Mouse (Mus musculus) liver, embryonic 16.5 days (tissue): ENCODE results near the gene Il5ra. TPM values are rescaled to one million over a fixed set of nuclear protein-coding genes. Genes with fewer than 3 reads are reported as not detected.

Experiments used
- ATAC-seq: fragments of 200-750 bp; cut with Nextera tagmentation; 2 replicates; pipeline ENCODE4 v1.8.0; 2017; ENCODE audit warnings: low read depth, mild to moderate bottlenecking, moderate number of reproducible peaks, moderate library complexity
- H3K27ac ChIP-seq: fragments of 300-500 bp; sonication (generic); 2 replicates; pipeline ENCODE4 v1.5.1; 2014; ENCODE audit warnings: mild to moderate bottlenecking, low read length
- H3K27me3 ChIP-seq: fragments of 300-500 bp; sonication (generic); 2 replicates; pipeline ENCODE4 v1.6.1; 2014; ENCODE audit warnings: low read depth, low read length, mixed read lengths; ENCODE audit not compliant: control insufficient read depth, insufficient read depth
- H3K36me3 ChIP-seq: fragments of 300-500 bp; sonication (generic); 2 replicates; pipeline ENCODE4 v1.6.1; 2014; ENCODE audit warnings: mild to moderate bottlenecking; ENCODE audit not compliant: control insufficient read depth, insufficient read depth
- H3K4me1 ChIP-seq: fragments of 300-500 bp; sonication (generic); 2 replicates; pipeline ENCODE4 v1.6.1; 2014; ENCODE audit warnings: low read depth, low read length, mixed read lengths; ENCODE audit not compliant: control insufficient read depth
- H3K4me2 ChIP-seq: fragments of 300-500 bp; sonication (generic); 2 replicates; pipeline ENCODE4 v1.6.1; 2014; ENCODE audit warnings: low read depth, low read length, mixed read lengths
- H3K4me3 ChIP-seq: fragments of 300-500 bp; sonication (generic); 2 replicates; pipeline ENCODE4 v1.5.1; 2014; ENCODE audit warnings: low read depth, mild to moderate bottlenecking, low read length
- H3K9ac ChIP-seq: fragments of 300-500 bp; sonication (generic); 2 replicates; pipeline ENCODE4 v1.6.1; 2014; ENCODE audit warnings: low read depth, low read length
- H3K9me3 ChIP-seq: fragments of 300-500 bp; sonication (generic); replicated peaks from 2 replicates; pipeline ENCODE4 v1.6.1; 2016; ENCODE audit warnings: low read length; ENCODE audit not compliant: control insufficient read depth
- WGBS: fragments of 180-500 bp; shearing (Covaris S2); extraction: QIAGEN DNeasy Blood & Tissue Kit; methylation state at CpG from one replicate; pipeline ENCODE4 v1.1.7; 2014; ENCODE audit not compliant: insufficient replicate concordance; 5-methylcytosine and 5-hydroxymethylcytosine counted together
- polyA plus RNA-seq: library from polyadenylated mRNA; unstranded; fragments of >200 nt; fragmentation: Nextera tagmentation; extraction: Ambion mirVana; gene quantifications from 2 replicates; pipeline ENCODE4 v1.2.1, GENCODE M21; 2015

Il5ra gene
- 0.08 and 0.09 TPM in 2 replicates for polyA plus RNA-seq

GRCm38 (mm10) chr6:106748887-106749388 is at the start of gene Il5ra:
Gene Il5ra (minus strand): TSS chr6:106749037.
- no peak within 1 kb of the TSS for H3K27ac ChIP-seq
- 13% methylated on average over 6 of the region's 6 CpGs for WGBS
- H3K36me3 ChIP-seq, result no peaks in the 10 kb centered on the region
- no peaks in the 10 kb centered on the region for H3K4me1 ChIP-seq
- no peaks in the 10 kb centered on the region for H3K9me3 ChIP-seq
- ATAC-seq, result 0 out of 2 replicates have a peak, but pooled peaks have one; percentile 21
- H3K9ac ChIP-seq, result no peak within 1 kb of the TSS
- no peak within 1 kb of the TSS for H3K4me2 ChIP-seq
- H3K27me3 ChIP-seq, result no peaks in the 10 kb centered on the region
- H3K4me3 ChIP-seq, result no peak within 1 kb of the TSS

GRCm38 (mm10) chr6:106794094-106794814 is 45.4 kb upstream of the Il5ra start:
- peaks cover 7% of the 10 kb centered on the region for H3K36me3 ChIP-seq
- H3K4me3 ChIP-seq, result peak overlapping the region; percentile 17; the same call in 1 of the 2 replicates
- peaks cover 9% of the 10 kb centered on the region for H3K4me1 ChIP-seq
- no peaks in the 10 kb centered on the region for H3K27me3 ChIP-seq
- H3K27ac ChIP-seq, result no peak overlapping the region
- 0 out of 2 replicates have a peak overlapping the region, but pooled peaks have one; percentile 5 for H3K4me2 ChIP-seq
- no peak overlapping the region for H3K9ac ChIP-seq
- 53% methylated on average over 13 of the region's 13 CpGs for WGBS
- no peaks in the 10 kb centered on the region for H3K9me3 ChIP-seq
- no peak for ATAC-seq

GRCm38 (mm10) chr6:106793621-106794020 is 44.8 kb upstream of the Il5ra start:
- H3K36me3 ChIP-seq, result peaks cover 7% of the 10 kb centered on the region
- H3K9ac ChIP-seq, result no peak overlapping the region
- H3K9me3 ChIP-seq, result no peaks in the 10 kb centered on the region
- ATAC-seq, result no peak
- H3K4me2 ChIP-seq, result no peak overlapping the region
- no peak overlapping the region for H3K27ac ChIP-seq
- WGBS, result 84% methylated on average over 10 of the region's 10 CpGs
- peaks cover 3% of the 10 kb centered on the region for H3K4me1 ChIP-seq
- no peak overlapping the region for H3K4me3 ChIP-seq
- no peaks in the 10 kb centered on the region for H3K27me3 ChIP-seq

- WGBS, result 74% methylated on average over 7 of the region's 7 CpGs
- H3K27ac ChIP-seq, result no peak overlapping the region
- ATAC-seq, result no peak
Measured at GRCm38 (mm10) chr6:106793088-106793487, 44.3 kb upstream of the Il5ra start.

GRCm38 (mm10) chr6:106792486-106792885 is 43.6 kb upstream of the Il5ra start:
- no peak overlapping the region for H3K4me3 ChIP-seq
- no peaks in the 10 kb centered on the region for H3K9me3 ChIP-seq
- H3K36me3 ChIP-seq, result peaks cover 10% of the 10 kb centered on the region
- 76% methylated on average over 5 of the region's 5 CpGs for WGBS
- ATAC-seq, result no peak
- no peaks in the 10 kb centered on the region for H3K27me3 ChIP-seq
- no peak overlapping the region for H3K4me2 ChIP-seq
- H3K27ac ChIP-seq, result no peak overlapping the region
- H3K4me1 ChIP-seq, result no peaks in the 10 kb centered on the region
- H3K9ac ChIP-seq, result no peak overlapping the region

More at GRCm38 (mm10) chr6:106793088-106793487, 44.3 kb upstream of the Il5ra start:
- Histone ChIP-seq H3K27me3 (no peaks in the 10 kb centered on the region), H3K36me3 (peaks cover 10% of the 10 kb centered on the region), H3K4me2 (no peak overlapping the region), H3K9ac (no peak overlapping the region), H3K9me3 (no peaks in the 10 kb centered on the region), H3K4me3 (no peak overlapping the region), H3K4me1 (no peaks in the 10 kb centered on the region)

GRCm38 (mm10) chr6:106791429-106791828 is 42.6 kb upstream of the Il5ra start:
- H3K27me3 ChIP-seq, result no peaks in the 10 kb centered on the region
- peaks cover 10% of the 10 kb centered on the region for H3K36me3 ChIP-seq
- H3K4me1 ChIP-seq, result no peaks in the 10 kb centered on the region
- H3K4me2 ChIP-seq, result no peak overlapping the region
- H3K9me3 ChIP-seq, result no peaks in the 10 kb centered on the region
- no peak overlapping the region for H3K4me3 ChIP-seq
- H3K27ac ChIP-seq, result no peak overlapping the region
- no peak for ATAC-seq
- no peak overlapping the region for H3K9ac ChIP-seq
- WGBS, result 73% methylated on average over 8 of the region's 8 CpGs

GRCm38 (mm10) chr6:106787138-106787537 is 38.3 kb upstream of the Il5ra start:
- no peak for ATAC-seq
- H3K9me3 ChIP-seq, result no peaks in the 10 kb centered on the region
- no peak overlapping the region for H3K27ac ChIP-seq
- no peak overlapping the region for H3K4me3 ChIP-seq
- no peak overlapping the region for H3K9ac ChIP-seq
- H3K36me3 ChIP-seq, result peaks cover 11% of the 10 kb centered on the region
- no peak overlapping the region for H3K4me2 ChIP-seq
- 78% methylated on average over 3 of the region's 3 CpGs for WGBS
- no peaks in the 10 kb centered on the region for H3K4me1 ChIP-seq
- H3K27me3 ChIP-seq, result no peaks in the 10 kb centered on the region

- peak overlapping the region; percentile 73 for H3K9ac ChIP-seq
- peaks cover 6% of the 10 kb centered on the region for H3K4me1 ChIP-seq
- no peak overlapping the region for H3K27ac ChIP-seq
- no peaks in the 10 kb centered on the region; the same call in 1 of the 2 replicates for H3K27me3 ChIP-seq
- 24% methylated on average over 4 of the region's 4 CpGs for WGBS
- ATAC-seq, result no peak
- no peaks in the 10 kb centered on the region for H3K9me3 ChIP-seq
- H3K36me3 ChIP-seq, result peaks cover 13% of the 10 kb centered on the region; the same call in 1 of the 2 replicates
- peak overlapping the region; percentile 90 for H3K4me2 ChIP-seq
- H3K4me3 ChIP-seq, result peak overlapping the region; percentile 90
Measured at GRCm38 (mm10) chr6:106770046-106770445, 21.2 kb upstream of the Il5ra start.

GRCm38 (mm10) chr6:106769290-106769866 is 20.5 kb upstream of the Il5ra start:
- Histone ChIP-seq H3K27ac (peak overlapping the region; percentile 82), H3K9me3 (no peaks in the 10 kb centered on the region), H3K4me2 (peak overlapping the region; percentile 90), H3K27me3 (no peaks in the 10 kb centered on the region; the same call in 1 of the 2 replicates), H3K9ac (peak overlapping the region; percentile 73), H3K4me3 (peak overlapping the region; percentile 90), H3K4me1 (peaks cover 6% of the 10 kb centered on the region), H3K36me3 (peaks cover 11% of the 10 kb centered on the region; the same call in 1 of the 2 replicates)
- peak; percentile 69 for ATAC-seq
- under 1% methylated on average over 33 of the region's 33 CpGs for WGBS
